Mouse (Mus musculus) erythroblast, embryonic 14.5 days (primary cell): ENCODE results near the gene Dlgap1.

ENCODE experiments used
- GATA1 ChIP-seq: IDR thresholded peaks from 2 replicates; pipeline ENCODE4 v1.6.1; 2012; ENCODE audit warnings: low read length, inconsistent platforms, mixed read lengths
- TAL1 ChIP-seq: IDR thresholded peaks from 3 replicates; pipeline ENCODE4 v1.6.1; 2012; ENCODE audit warnings: low read length, inconsistent platforms, mixed read lengths

- no peak for TF ChIP-seq TAL1
- no peak for TF ChIP-seq GATA1
These were observed 72.0 kb downstream of the Dlgap1 start for GRCm38 (mm10) chr17:70040751-70041430.
